Mouse (Mus musculus) CH12.LX (cell line): ENCODE results near the gene Ccdc194. TPM values are rescaled to one million over a fixed set of nuclear protein-coding genes. Genes with fewer than 3 reads are reported as not detected.

Source experiments
- DNase-seq: peaks from one replicate; pipeline ENCODE4 v3.0.0-alpha.2; 2013; ENCODE audit errors: extremely low read depth
- H3K27ac ChIP-seq: 2 replicates; pipeline ENCODE4 v1.5.1; 2012; ENCODE audit warnings: low read depth, mild to moderate bottlenecking, control low read depth, moderate library complexity; ENCODE audit not compliant: insufficient read depth
- H3K27me3 ChIP-seq: replicated peaks from 2 replicates; pipeline ENCODE3; 2012; ENCODE audit warnings: inconsistent platforms
- H3K36me3 ChIP-seq, 2 experiments: replicated peaks in 1 of 2; 2 replicates each; pipeline versions ENCODE3 to v1.6.1; 2012; ENCODE audit warnings: inconsistent platforms in 1 of 2, low read length in 1 of 2, mild to moderate bottlenecking in 1 of 2, mixed read lengths in 1 of 2, moderate library complexity in 1 of 2; ENCODE audit not compliant: control insufficient read depth in 1 of 2, insufficient read depth in 1 of 2
- H3K4me1 ChIP-seq, 2 experiments: 2 replicates each; pipeline ENCODE4 v1.6.1; 2012; ENCODE audit warnings: inconsistent platforms in 1 of 2, moderate library complexity in 1 of 2; ENCODE audit not compliant: insufficient read depth in 2 of 2, control insufficient read depth in 1 of 2
- H3K4me2 ChIP-seq: 2 replicates; pipeline ENCODE4 v1.6.1; 2012; ENCODE audit warnings: low read depth, mild to moderate bottlenecking, control low read depth; ENCODE audit not compliant: poor library complexity, insufficient read depth, severe bottlenecking
- H3K4me3 ChIP-seq, 3 experiments: fragments of 150-350 bp in 1 of 3; sonication (generic) in 1 of 3; replicated peaks in 1 of 3; 2 replicates each; pipeline versions ENCODE3 to v1.5.1; 2011 to 2012; ENCODE audit warnings: low read depth in 2 of 3, low read length in 2 of 3, mild to moderate bottlenecking in 2 of 3, moderate library complexity in 2 of 3, control low read depth in 1 of 3, improper control_type of control experiment in 1 of 3, inconsistent platforms in 1 of 3, mixed read lengths in 1 of 3; ENCODE audit not compliant: poor library complexity in 1 of 3
- H3K79me2 ChIP-seq: replicated peaks from 2 replicates; pipeline ENCODE4 v1.6.1; 2012; ENCODE audit warnings: mild to moderate bottlenecking, moderate library complexity; ENCODE audit not compliant: control insufficient read depth, poor library complexity, insufficient read depth, severe bottlenecking; ENCODE audit errors: extremely low read depth
- H3K9ac ChIP-seq: 2 replicates; pipeline ENCODE4 v1.6.1; 2012; ENCODE audit warnings: low read depth, mild to moderate bottlenecking, control low read depth, moderate library complexity; ENCODE audit not compliant: insufficient read depth
- H3K9me3 ChIP-seq: replicated peaks from 2 replicates; pipeline ENCODE3; 2012; ENCODE audit warnings: low read length, inconsistent platforms, mixed read lengths
- CHD1 ChIP-seq: IDR thresholded peaks from 2 replicates; pipeline ENCODE4 v1.6.1; 2012; ENCODE audit warnings: low read depth, low read length, improper control_type of control experiment, inconsistent platforms
- CHD2 ChIP-seq: IDR thresholded peaks from 2 replicates; pipeline ENCODE4 v1.6.1; 2011; ENCODE audit warnings: low read length, improper control_type of control experiment
- E2F4 ChIP-seq: IDR thresholded peaks from 2 replicates; pipeline ENCODE4 v1.6.1; 2011; ENCODE audit warnings: low read depth, low read length, improper control_type of control experiment; ENCODE audit not compliant: insufficient replicate concordance
- ELF1 ChIP-seq: IDR thresholded peaks from 2 replicates; pipeline ENCODE4 v1.6.1; 2014; ENCODE audit warnings: low read depth, mild to moderate bottlenecking, inconsistent platforms, low read length, improper control_type of control experiment
- EP300 ChIP-seq: IDR thresholded peaks from 2 replicates; pipeline ENCODE4 v1.6.1; 2011; ENCODE audit warnings: low read length, improper control_type of control experiment
- ETS1 ChIP-seq: conservative IDR thresholded peaks from 2 replicates; pipeline ENCODE4 v1.6.1; 2012; ENCODE audit warnings: low read depth, mild to moderate bottlenecking, inconsistent platforms, low read length, improper control_type of control experiment, moderate library complexity
- GABPA ChIP-seq: IDR thresholded peaks from 2 replicates; pipeline ENCODE4 v1.6.1; 2012; ENCODE audit warnings: low read depth, low read length, improper control_type of control experiment, inconsistent platforms; ENCODE audit not compliant: insufficient replicate concordance
- HCFC1 ChIP-seq: IDR thresholded peaks from 2 replicates; pipeline ENCODE4 v1.6.1; 2012; ENCODE audit warnings: low read depth, mild to moderate bottlenecking, inconsistent platforms, low read length, improper control_type of control experiment
- IRF4 ChIP-seq: IDR thresholded peaks from 2 replicates; pipeline ENCODE4 v1.6.1; 2014; ENCODE audit warnings: low read depth, mild to moderate bottlenecking, inconsistent platforms, low read length, improper control_type of control experiment
- JUN ChIP-seq: IDR thresholded peaks from 2 replicates; pipeline ENCODE4 v1.6.1; 2011; ENCODE audit warnings: low read depth, mild to moderate bottlenecking, low read length, improper control_type of control experiment, moderate library complexity; ENCODE audit not compliant: insufficient read depth
- MAFK ChIP-seq: IDR thresholded peaks from 2 replicates; pipeline ENCODE4 v1.6.1; 2011; ENCODE audit warnings: low read length, improper control_type of control experiment; ENCODE audit not compliant: insufficient replicate concordance
- MAZ ChIP-seq: IDR thresholded peaks from 2 replicates; pipeline ENCODE4 v1.6.1; 2012; ENCODE audit warnings: low read depth, mild to moderate bottlenecking, inconsistent platforms, low read length, improper control_type of control experiment, moderate library complexity
- MEF2A ChIP-seq: IDR thresholded peaks from 2 replicates; pipeline ENCODE4 v1.6.1; 2014; ENCODE audit warnings: low read depth, mild to moderate bottlenecking, inconsistent platforms, low read length, improper control_type of control experiment, borderline replicate concordance
- MYC ChIP-seq: IDR thresholded peaks from 2 replicates; pipeline ENCODE4 v1.6.1; 2011; ENCODE audit warnings: low read depth, mild to moderate bottlenecking, improper control_type of control experiment, low read length
- NELFE ChIP-seq: IDR thresholded peaks from 2 replicates; pipeline ENCODE4 v1.6.1; 2011; ENCODE audit warnings: low read depth, low read length, improper control_type of control experiment
- SIN3A ChIP-seq: IDR thresholded peaks from 2 replicates; pipeline ENCODE4 v1.6.1; 2012; ENCODE audit warnings: low read length, improper control_type of control experiment, inconsistent platforms
- SMC3 ChIP-seq: IDR thresholded peaks from 2 replicates; pipeline ENCODE4 v1.6.1; 2011; ENCODE audit warnings: low read depth, low read length, improper control_type of control experiment
- TBP ChIP-seq: conservative IDR thresholded peaks from 2 replicates; pipeline ENCODE4 v1.6.1; 2011; ENCODE audit warnings: low read depth, low read length, improper control_type of control experiment
- TCF12 ChIP-seq: IDR thresholded peaks from 2 replicates; pipeline ENCODE4 v1.6.1; 2014; ENCODE audit warnings: low read depth, mild to moderate bottlenecking, inconsistent platforms, low read length, improper control_type of control experiment
- USF2 ChIP-seq: conservative IDR thresholded peaks from 2 replicates; pipeline ENCODE4 v1.6.1; 2011; ENCODE audit warnings: low read depth, low read length, improper control_type of control experiment
- ZMIZ1 ChIP-seq: IDR thresholded peaks from 2 replicates; pipeline ENCODE4 v1.6.1; 2012; ENCODE audit warnings: low read depth, mild to moderate bottlenecking, inconsistent platforms, low read length, improper control_type of control experiment
- dilution Hi-C: fragments of 300-500 bp; cut with MboI; formaldehyde crosslinking; loops from 2 replicates; pipeline ENCODE4 v1.14.3; 2020; ENCODE audit warnings: low sequenced_read_pairs; ENCODE audit not compliant: extremely low pct_unique_long_range_greater_than_20kb, extremely low pct_ligation_motif_present
- in situ Hi-C: fragments of 300-500 bp; cut with MboI; formaldehyde crosslinking; loops from 3 replicates; pipeline ENCODE4 v1.14.3; 2019; ENCODE audit warnings: low sequenced_read_pairs, low pct_ligation_motif_present, low pct_unique_long_range_greater_than_20kb, mixed read lengths
- polyA plus RNA-seq: library from polyadenylated mRNA; unstranded; fragments of >175 nt; gene quantifications from 2 replicates; pipeline ENCODE4 v1.2.1, GENCODE M21; 2012; ENCODE audit warnings: low read depth; ENCODE audit not compliant: insufficient read length
- total RNA-seq, 2 experiments: library from RNA; depleted of rRNA; stranded (reverse); fragments of 300-350 nt in 1 of 2; fragments of >200 nt in 1 of 2; gene quantifications; 2 replicates each; pipeline ENCODE4 v1.2.3; 2012 to 2014

The Ccdc194 gene
- total and polyA plus RNA-seq, 3 experiments = not detected

- H3K4me1 ChIP-seq = peaks cover 10 to 20% of the 10 kb centered on the region in 2 experiments
- TF ChIP-seq USF2 (no peak), MEF2A (no peak), GABPA (no peak), E2F4 (no peak), NELFE (no peak), EP300 (no peak), JUN (no peak), CHD1 (no peak)
- TF ChIP-seq, all 38 proteins: peak for 0
- Histone ChIP-seq H3K27me3 (peaks cover 20% of the 10 kb centered on the region), H3K4me3 (no peak overlapping the region), H3K79me2 (no peaks in the 10 kb centered on the region), H3K4me2 (no peak overlapping the region), H3K9me3 (peaks cover 13% of the 10 kb centered on the region), H3K9ac (no peak overlapping the region), H3K36me3 (no peaks in the 10 kb centered on the region), H3K27ac (no peak overlapping the region)
- dilution Hi-C loops (no loop called here), in situ Hi-C loops (loop anchor here (5.0 kb wide), 1 partner anchor 72 kb away; no protein-coding TSS in a partner anchor)
- no peak for DNase-seq
Observed at GRCm38 (mm10) chr8:71560071-71560470, 34.6 kb upstream of the Ccdc194 start.

GRCm38 (mm10) chr8:71558958-71559690 is 33.6 kb upstream of the Ccdc194 start:
- H3K9ac ChIP-seq = peak overlapping the region; percentile 47
- peak overlapping the region; percentile 28 to 67 (median 59) for H3K4me3 ChIP-seq
- in situ Hi-C loops = no loop called here
- H3K9me3 ChIP-seq = peaks cover 4% of the 10 kb centered on the region
- peak; percentile 80 for DNase-seq
- H3K27ac ChIP-seq = no peak overlapping the region
- H3K4me2 ChIP-seq = peak overlapping the region; percentile 64
- no peaks in the 10 kb centered on the region for H3K36me3 ChIP-seq
- dilution Hi-C loops = no loop called here
- TF ChIP-seq CHD2 (no peak), ETS1 (no peak), IRF4 (peak; percentile 57), CHD1 (no peak), ZMIZ1 (0 out of 2 replicates have a peak, but pooled peaks have one; percentile 26), E2F4 (no peak), TBP (0 out of 2 replicates have a peak, but pooled peaks have one; percentile 49), MAZ (peak; percentile 18; the same call in 1 of the 2 replicates), SIN3A (0 out of 2 replicates have a peak, but pooled peaks have one; percentile 69), HCFC1 (peak; percentile 31; the same call in 1 of the 2 replicates), MAFK (no peak), TCF12 (peak; percentile 44; the same call in 1 of the 2 replicates), MYC (no peak), SMC3 (peak; percentile 13), ELF1 (peak; percentile 25)
- H3K27me3 ChIP-seq = peaks cover 20% of the 10 kb centered on the region
- H3K79me2 ChIP-seq = no peaks in the 10 kb centered on the region
- H3K4me1 ChIP-seq = peaks cover 15 to 20% of the 10 kb centered on the region in 2 experiments
